Mouse (Mus musculus) frontal cortex, adult 2 months (tissue): Measurements from ENCODE around the gene Bnc2. TPM values are rescaled to one million over a fixed set of nuclear protein-coding genes. Genes with fewer than 3 reads are reported as not detected.

ENCODE experiments used
- DNase-seq, 2 experiments: peaks; one replicate each; pipeline ENCODE4 v3.0.0; 2022; ENCODE audit warnings: low spot score in 1 of 2; ENCODE audit errors: extremely low spot score in 1 of 2
- polyA plus RNA-seq: library from polyadenylated mRNA; depleted of rRNA; stranded (reverse); fragments of >200 nt; gene quantifications from 2 replicates; pipeline ENCODE4 v1.2.3, GENCODE M21; 2012; rRNA removed

Bnc2 gene
- polyA plus RNA-seq = 0.80 and 0.84 TPM in 2 replicates

DNA sequence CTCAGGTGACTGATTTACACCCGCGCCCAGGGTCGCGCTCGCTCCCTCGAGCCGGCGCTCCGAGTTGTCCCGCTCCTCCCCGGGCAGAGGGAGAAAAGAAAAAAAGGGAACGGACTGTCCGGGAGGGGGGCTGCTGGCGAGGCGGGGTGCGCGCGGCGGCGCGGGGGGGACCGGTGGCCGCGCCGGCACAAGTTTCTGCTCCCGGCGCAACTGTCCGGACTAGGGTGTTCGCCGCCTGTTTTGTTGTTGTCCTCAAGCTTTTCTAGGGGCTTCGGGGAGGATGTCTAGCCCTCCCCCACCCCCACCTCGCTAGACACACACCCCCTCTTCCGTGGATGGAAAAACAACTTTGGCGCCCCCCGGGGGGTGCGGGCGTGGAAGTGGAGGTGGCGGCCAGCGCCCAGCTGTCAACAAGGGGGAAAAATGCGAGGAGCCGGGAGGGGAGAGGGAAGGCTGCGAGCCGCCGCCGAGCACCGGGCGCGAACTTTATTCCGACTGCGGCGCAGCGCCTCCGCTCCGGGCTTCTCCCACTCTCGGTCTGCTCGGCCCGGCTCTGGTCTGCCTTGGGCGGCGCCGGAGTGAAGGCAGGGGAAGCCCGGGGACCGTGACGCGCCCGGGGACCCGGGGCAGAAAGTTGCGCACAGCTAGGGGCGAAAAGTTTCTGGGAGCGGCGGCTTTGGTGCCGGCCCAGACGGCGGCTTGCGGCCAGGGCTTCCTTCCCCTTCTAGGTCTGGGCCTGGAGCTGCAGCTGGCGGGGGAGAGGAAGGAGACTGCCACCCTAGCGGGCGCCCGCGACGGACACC is at the start of gene Bnc2:
Bnc2 (minus strand) TSS at position 105 of the 803 bp plus-strand sequence.
- DNase-seq = no peak

DNA sequence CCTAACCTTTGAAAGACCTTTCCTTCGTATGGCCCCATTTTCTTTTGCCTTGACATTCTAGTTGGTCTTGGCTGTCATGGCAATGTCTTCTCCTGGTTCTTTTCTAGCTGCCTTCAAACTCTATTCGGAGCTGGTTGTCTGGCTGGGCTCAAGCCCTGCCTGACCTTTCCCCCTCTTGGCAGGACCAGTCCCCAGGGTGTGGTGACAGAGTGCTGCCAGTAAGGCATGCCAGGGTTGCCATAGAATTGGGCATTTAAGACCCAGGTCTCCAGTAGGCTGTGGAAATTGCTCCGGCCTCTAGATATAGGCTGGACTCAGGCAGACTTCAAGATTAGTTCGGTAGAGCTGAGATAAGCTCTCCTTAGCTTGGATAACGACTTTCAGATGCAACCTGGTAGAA is 32.9 kb upstream of the Bnc2 start:
- no peak for DNase-seq

GRCm38 (mm10) chr4:84685521-84686366 is 10.7 kb upstream of the Bnc2 start:
- no peak for DNase-seq

DNA sequence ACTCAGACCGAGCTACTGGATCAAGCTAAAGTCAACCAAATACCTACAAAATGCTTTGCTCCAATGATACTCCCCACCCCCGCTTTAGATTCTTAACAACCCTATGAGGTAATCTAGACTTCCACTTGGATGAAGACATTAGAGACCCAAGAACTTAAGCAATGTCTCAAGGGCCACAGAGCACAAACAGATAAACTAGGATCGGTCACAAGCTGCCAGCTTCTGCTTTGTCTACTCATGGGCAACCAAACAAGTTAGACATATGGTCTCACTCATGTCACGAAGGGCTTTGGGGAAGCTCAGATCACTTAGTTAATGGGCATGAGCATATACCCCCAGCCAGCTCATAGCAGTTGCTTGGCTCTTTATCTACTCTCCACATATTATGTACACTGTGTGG is 9.9 kb upstream of the Bnc2 start:
- no peak for DNase-seq

- DNase-seq = no peak
Observed at GRCm38 (mm10) chr4:84675974-84676315, 870 bp upstream of the Bnc2 start.

GRCm38 (mm10) chr4:84674318-84675170 is 531 bp downstream of the Bnc2 start:
- no peak for DNase-seq

- no peak for DNase-seq
Observed at GRCm38 (mm10) chr4:84673681-84674307, 1.3 kb downstream of the Bnc2 start.

GRCm38 (mm10) chr4:84672181-84672791 is 2.8 kb downstream of the Bnc2 start:
- no peak for DNase-seq

GRCm38 (mm10) chr4:84670996-84671395 is 4.1 kb downstream of the Bnc2 start:
- no peak for DNase-seq

- DNase-seq = no peak
Observed at GRCm38 (mm10) chr4:84669650-84670049, 5.4 kb downstream of the Bnc2 start.

- no peak for DNase-seq
Observed at GRCm38 (mm10) chr4:84668949-84669605, 6.0 kb downstream of the Bnc2 start.

DNA sequence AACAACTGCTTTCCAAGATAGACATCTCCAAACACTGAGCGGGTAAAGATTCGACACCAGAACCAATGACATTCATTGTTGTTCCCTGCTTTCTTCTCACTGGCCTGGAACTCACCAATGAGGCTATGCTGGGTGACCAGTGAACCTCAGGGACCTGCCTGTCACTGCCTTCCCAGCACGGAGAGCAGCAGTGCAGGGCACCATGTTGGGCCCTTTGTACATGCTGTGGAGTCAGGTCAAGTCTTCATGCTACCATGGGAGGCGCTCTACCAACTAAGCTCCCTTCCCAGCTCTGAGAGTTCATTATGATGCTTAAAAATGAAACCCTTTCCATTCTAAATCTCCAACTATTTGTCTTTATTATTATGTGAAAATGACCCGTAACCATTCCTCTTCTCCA is 6.8 kb downstream of the Bnc2 start:
- no peak for DNase-seq

GRCm38 (mm10) chr4:84662228-84663065 is 12.6 kb downstream of the Bnc2 start:
- no peak for DNase-seq

DNA sequence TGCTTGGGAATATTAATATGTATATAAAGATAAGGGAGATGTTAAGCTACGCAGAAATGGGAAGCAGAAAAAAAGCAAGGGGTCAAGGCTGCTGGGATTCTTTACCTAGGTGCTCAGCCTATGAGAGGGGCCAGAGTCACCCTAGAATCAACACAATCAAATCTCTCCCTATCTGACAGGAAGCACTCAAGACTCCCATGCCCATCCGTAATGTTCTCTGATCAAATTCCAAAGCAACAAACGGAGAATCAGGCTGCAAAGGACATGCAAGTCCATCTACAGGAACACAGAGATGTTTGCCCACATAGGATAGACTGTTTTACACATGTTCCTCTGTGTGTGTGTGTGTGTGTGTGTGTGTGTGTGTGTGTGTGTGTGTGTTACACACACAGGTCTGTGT is 13.7 kb downstream of the Bnc2 start:
- DNase-seq = no peak

GRCm38 (mm10) chr4:84651786-84652185 is 23.3 kb downstream of the Bnc2 start:
- DNase-seq = no peak

GRCm38 (mm10) chr4:84646576-84646975 is 28.5 kb downstream of the Bnc2 start:
- DNase-seq = no peak

GRCm38 (mm10) chr4:84639166-84639565 is 35.9 kb downstream of the Bnc2 start:
- DNase-seq = no peak

GRCm38 (mm10) chr4:84637641-84638040 is 37.4 kb downstream of the Bnc2 start:
- DNase-seq = no peak

- DNase-seq = no peak
Observed at GRCm38 (mm10) chr4:84634751-84635150, 40.3 kb downstream of the Bnc2 start.
